Mouse (Mus musculus) lung, postnatal 0 days (tissue): ENCODE data around the gene Fkbp1b. TPM values are rescaled to one million over a fixed set of nuclear protein-coding genes. Genes with fewer than 3 reads are reported as not detected.

Experiments used
- ATAC-seq: fragments of 200-750 bp; cut with Nextera tagmentation; 2 replicates; pipeline ENCODE4 v1.8.0; 2017; ENCODE audit warnings: moderate library complexity
- DNase-seq: peaks from one replicate; pipeline ENCODE4 v3.0.0-alpha.2; 2016; ENCODE audit warnings: low spot score
- H3K27ac ChIP-seq: fragments of 300-500 bp; sonication (generic); 2 replicates; pipeline ENCODE4 v1.5.1; 2014; ENCODE audit warnings: antibody characterized with exemption, mild to moderate bottlenecking, low read length, mixed read lengths
- H3K27me3 ChIP-seq: fragments of 300-500 bp; sonication (generic); replicated peaks from 2 replicates; pipeline ENCODE4 v1.6.1; 2014; ENCODE audit warnings: low read length, mixed read lengths; ENCODE audit not compliant: insufficient read depth
- H3K36me3 ChIP-seq: fragments of 300-500 bp; sonication (generic); 2 replicates; pipeline ENCODE4 v1.6.1; 2014; ENCODE audit warnings: low read length, mixed read lengths; ENCODE audit not compliant: insufficient read depth
- H3K4me1 ChIP-seq: fragments of 300-500 bp; sonication (generic); 2 replicates; pipeline ENCODE4 v1.6.1; 2014; ENCODE audit warnings: antibody characterized with exemption, low read depth, low read length, mixed read lengths; ENCODE audit not compliant: insufficient read depth
- H3K4me2 ChIP-seq: fragments of 300-500 bp; sonication (generic); replicated peaks from 2 replicates; pipeline ENCODE4 v1.6.1; 2014; ENCODE audit warnings: low read depth, mild to moderate bottlenecking, low read length, moderate library complexity, mixed read lengths
- H3K4me3 ChIP-seq: fragments of 300-500 bp; sonication (generic); 2 replicates; pipeline ENCODE4 v1.5.1; 2014; ENCODE audit warnings: low read depth, low read length
- H3K9ac ChIP-seq: fragments of 300-500 bp; sonication (generic); replicated peaks from 2 replicates; pipeline ENCODE4 v1.6.1; 2014; ENCODE audit warnings: low read depth, mild to moderate bottlenecking
- H3K9me3 ChIP-seq: fragments of 300-500 bp; sonication (generic); 2 replicates; pipeline ENCODE4 v1.6.1; 2016; ENCODE audit warnings: low read length, mixed read lengths
- CTCF ChIP-seq: IDR thresholded peaks from 2 replicates; pipeline ENCODE4 v1.5.1; 2016; ENCODE audit warnings: antibody characterized with exemption, mild to moderate bottlenecking
- EP300 ChIP-seq: IDR thresholded peaks from 2 replicates; pipeline ENCODE4 v1.6.1; 2016; ENCODE audit warnings: antibody characterized with exemption, mild to moderate bottlenecking, control low read depth
- WGBS: fragments of 180-500 bp; shearing (Covaris S2); extraction: QIAGEN DNeasy Blood & Tissue Kit; methylation state at CpG from one replicate; pipeline ENCODE4 v1.1.7; 2014; 5-methylcytosine and 5-hydroxymethylcytosine counted together
- polyA plus RNA-seq: library from polyadenylated mRNA; unstranded; fragments of >200 nt; fragmentation: Nextera tagmentation; extraction: Ambion mirVana; gene quantifications from 2 replicates; pipeline ENCODE4 v1.2.1, GENCODE M21; 2015

Gene Fkbp1b
- polyA plus RNA-seq, 1 experiment from 2014 or later, result 13.7 TPM

DNA sequence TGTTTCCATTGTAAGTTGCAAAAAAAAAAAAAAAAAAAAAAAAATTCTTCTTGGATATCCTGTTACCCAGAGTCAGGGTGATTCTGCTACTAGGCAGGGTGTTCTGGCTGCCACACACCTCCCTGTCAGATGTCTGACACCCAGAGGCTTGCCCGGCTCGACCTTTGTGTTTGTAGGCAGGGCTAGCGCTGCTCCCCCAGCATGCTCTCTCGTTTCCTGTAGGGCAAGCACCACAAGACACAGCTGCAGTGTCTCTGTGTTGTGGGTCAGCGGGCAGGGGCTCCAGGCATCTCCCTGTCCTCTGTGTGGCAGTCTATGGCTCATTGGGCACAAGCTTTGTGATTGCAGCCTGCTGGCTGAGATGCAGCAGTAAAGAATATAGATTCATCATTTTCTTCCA, 57.8 kb downstream of the Fkbp1b start:
- Histone ChIP-seq H3K27ac (no peak overlapping the region), H3K4me1 (no peaks in the 10 kb centered on the region), H3K4me2 (no peak overlapping the region), H3K27me3 (no peaks in the 10 kb centered on the region), H3K4me3 (no peak overlapping the region), H3K36me3 (no peaks in the 10 kb centered on the region), H3K9ac (no peak overlapping the region), H3K9me3 (no peaks in the 10 kb centered on the region)
- ATAC-seq (no peak), DNase-seq (no peak)
- WGBS, result 39% methylated on average over 5 of the region's 5 CpGs
- no peak for TF ChIP-seq EP300
- no peak for TF ChIP-seq CTCF

Other genes with a start within 250 kb of the Fkbp1b start
- 37.1 and 41.1 TPM in 2 replicates for gene Itsn2, start 249.0 kb downstream of the Fkbp1b start, polyA plus RNA-seq
- not detected in 2 replicates for gene Gm3625, start 248.7 kb downstream of the Fkbp1b start, polyA plus RNA-seq
- 0.06 and 0.08 TPM in 2 replicates for gene Fam228a, start 103.2 kb downstream of the Fkbp1b start, polyA plus RNA-seq
- gene Pfn4, start 72.6 kb downstream of the Fkbp1b start, polyA plus RNA-seq, result 1.1 and 1.3 TPM in 2 replicates
- 1.1 and 1.2 TPM in 2 replicates for gene Fam228b, start 72.3 kb downstream of the Fkbp1b start, polyA plus RNA-seq
- gene Sf3b6, start 24.0 kb downstream of the Fkbp1b start, polyA plus RNA-seq, result 183 and 204 TPM in 2 replicates
- 11.1 and 11.8 TPM in 2 replicates for gene Wdcp, start 1.7 kb upstream of the Fkbp1b start, polyA plus RNA-seq
- gene Mfsd2b, start 32.8 kb upstream of the Fkbp1b start, polyA plus RNA-seq, result 2.5 TPM in 2 replicates
- gene Ubxn2a, start 66.1 kb upstream of the Fkbp1b start, polyA plus RNA-seq, result 30.9 and 32.6 TPM in 2 replicates
- 8.2 and 8.8 TPM in 2 replicates for gene Atad2b, start 75.8 kb upstream of the Fkbp1b start, polyA plus RNA-seq